In the genomic region with DNA sequence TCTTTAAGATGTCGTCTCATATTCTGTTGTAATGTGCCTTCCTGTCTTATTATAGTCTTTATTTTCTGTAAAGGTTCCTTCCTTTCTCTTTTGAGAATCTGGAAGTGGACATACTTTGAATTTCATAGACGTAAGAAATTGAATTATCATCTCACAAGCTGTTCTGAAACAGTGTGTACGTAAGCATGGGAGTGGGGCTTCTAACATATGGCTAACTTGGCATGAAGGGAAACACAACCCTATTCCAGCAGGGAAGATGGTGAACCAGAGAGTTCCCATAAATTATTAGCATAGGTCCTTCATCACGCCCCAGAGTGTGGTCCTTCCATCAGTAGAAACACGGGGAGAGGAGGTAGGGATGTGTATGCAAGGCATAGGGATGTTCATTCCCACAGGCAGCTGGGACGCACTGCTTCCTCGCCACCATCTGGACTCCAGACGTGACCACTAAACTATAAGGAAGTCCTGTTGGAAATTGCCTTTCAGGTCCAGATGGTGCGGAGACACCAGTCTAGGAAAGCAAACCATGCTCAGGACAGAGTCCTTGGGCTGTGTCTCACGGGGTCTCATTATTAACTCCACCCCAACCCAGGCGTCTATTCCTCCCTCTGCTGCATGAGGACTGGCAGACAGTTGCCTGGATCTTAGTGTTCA, we compare ENCODE assay signal across 16 mouse cellular contexts.
DNase-seq lines count a peak whose midpoint lies in the region; ATAC-seq lines count a peak whose summit lies in the region.
"Had no signal": no experiment of that assay in that cellular context is flagged by ENCODE, and none has a peak within 500 bp of the region (broad histone marks: within the 10 kb centered on the region; RNA-seq: fewer than 3 reads in every experiment).

No protein-coding gene starts in this region.

- no peaks in the 10 kb centered on the region for H3K27me3 ChIP-seq in forebrain, embryonic 12.5 days
- no peaks in the 10 kb centered on the region for H3K27me3 ChIP-seq in forebrain, embryonic 11.5 days (ENCODE audit: control insufficient read depth, insufficient read depth, low read length)
- no peaks in the 10 kb centered on the region for H3K27me3 ChIP-seq in embryonic facial prominence, embryonic 10.5 days (replicated peaks; ENCODE audit: low read depth, poor library complexity, severe bottlenecking)
- H3K27me3 ChIP-seq in hindbrain, embryonic 14.5 days (ENCODE audit: control insufficient read depth, insufficient read depth, low read length) = no peaks in the 10 kb centered on the region
- H3K27me3 ChIP-seq in midbrain, embryonic 16.5 days (ENCODE audit: control insufficient read depth, insufficient read depth, low read depth, low read length) = no peaks in the 10 kb centered on the region

- WGBS in forebrain, embryonic 12.5 days = 75% methylated on average over 11 of the region's 11 CpGs
- WGBS in forebrain, embryonic 11.5 days = 78% methylated on average over 11 of the region's 11 CpGs
- WGBS in embryonic facial prominence, embryonic 10.5 days = 52% methylated on average over 11 of the region's 11 CpGs
- 41% methylated on average over 11 of the region's 11 CpGs for WGBS in hindbrain, embryonic 14.5 days
- 51% methylated on average over 11 of the region's 11 CpGs for WGBS in midbrain, embryonic 16.5 days

- H3K9ac ChIP-seq in forebrain, embryonic 12.5 days = no peak overlapping the region
- no peak overlapping the region for H3K9ac ChIP-seq in forebrain, embryonic 11.5 days (ENCODE audit: low read length)
- no peak overlapping the region for H3K9ac ChIP-seq in hindbrain, embryonic 14.5 days
- H3K9ac ChIP-seq in midbrain, embryonic 16.5 days (ENCODE audit: low read depth, low read length) = no peak overlapping the region

- no peaks in the 10 kb centered on the region for H3K9me3 ChIP-seq in forebrain, embryonic 12.5 days
- H3K9me3 ChIP-seq in forebrain, embryonic 11.5 days (ENCODE audit: control insufficient read depth, low read length) = no peaks in the 10 kb centered on the region
- H3K9me3 ChIP-seq in embryonic facial prominence, embryonic 10.5 days = no peaks in the 10 kb centered on the region
- H3K9me3 ChIP-seq in hindbrain, embryonic 14.5 days (ENCODE audit: control insufficient read depth, low read length) = no peaks in the 10 kb centered on the region
- no peaks in the 10 kb centered on the region for H3K9me3 ChIP-seq in midbrain, embryonic 16.5 days (replicated peaks; ENCODE audit: control insufficient read depth, low read length, poor library complexity, severe bottlenecking)
- H3K9me3 ChIP-seq: heart, embryonic 10.5 days had no signal

- ATAC-seq in forebrain, embryonic 12.5 days (ENCODE audit: low FRiP score) = peak; percentile 47; the same call in 1 of the 2 replicates
- ATAC-seq in forebrain, embryonic 11.5 days (replicated peaks; ENCODE audit: low FRiP score) = no peak
- ATAC-seq in hindbrain, embryonic 14.5 days (ENCODE audit: low FRiP score) = peak; percentile 41; the same call in 1 of the 2 replicates
- ATAC-seq in midbrain, embryonic 16.5 days = peak; percentile 22; the same call in 1 of the 2 replicates
- ATAC-seq: intestine, postnatal 0 days had no signal

- no peaks in the 10 kb centered on the region for H3K36me3 ChIP-seq in forebrain, embryonic 12.5 days (replicated peaks)
- H3K36me3 ChIP-seq in forebrain, embryonic 11.5 days (ENCODE audit: control insufficient read depth, insufficient read depth, low read length) = no peaks in the 10 kb centered on the region
- H3K36me3 ChIP-seq in embryonic facial prominence, embryonic 10.5 days (replicated peaks) = no peaks in the 10 kb centered on the region
- peaks cover 3% of the 10 kb centered on the region; the same call in 1 of the 2 replicates for H3K36me3 ChIP-seq in hindbrain, embryonic 14.5 days (replicated peaks; ENCODE audit: control insufficient read depth, insufficient read depth)
- H3K36me3 ChIP-seq in midbrain, embryonic 16.5 days (ENCODE audit: control insufficient read depth, insufficient read depth, low read length) = peaks cover 5% of the 10 kb centered on the region
- H3K36me3 ChIP-seq: G1E; heart, embryonic 10.5 days had no signal

- no peak overlapping the region for H3K4me2 ChIP-seq in forebrain, embryonic 12.5 days
- no peak overlapping the region for H3K4me2 ChIP-seq in forebrain, embryonic 11.5 days (ENCODE audit: low read depth, low read length, severe bottlenecking)
- no peak overlapping the region for H3K4me2 ChIP-seq in hindbrain, embryonic 14.5 days (replicated peaks)
- H3K4me2 ChIP-seq in midbrain, embryonic 16.5 days (ENCODE audit: low read length) = no peak overlapping the region

- H3K4me3 ChIP-seq in forebrain, embryonic 12.5 days (replicated peaks) = no peak overlapping the region
- H3K4me3 ChIP-seq in forebrain, embryonic 11.5 days (ENCODE audit: low read depth, low read length) = no peak overlapping the region
- H3K4me3 ChIP-seq in embryonic facial prominence, embryonic 10.5 days = no peak overlapping the region
- no peak overlapping the region for H3K4me3 ChIP-seq in hindbrain, embryonic 14.5 days (replicated peaks; ENCODE audit: low read length)
- no peak overlapping the region for H3K4me3 ChIP-seq in midbrain, embryonic 16.5 days (ENCODE audit: low read depth, low read length)
- H3K4me3 ChIP-seq: heart, embryonic 10.5 days had no signal

- H3K27ac ChIP-seq in forebrain, embryonic 12.5 days = peak overlapping the region; percentile 53; the same call in 1 of the 2 replicates
- no peak overlapping the region for H3K27ac ChIP-seq in forebrain, embryonic 11.5 days (ENCODE audit: low read depth, low read length)
- H3K27ac ChIP-seq in embryonic facial prominence, embryonic 10.5 days (replicated peaks) = no peak overlapping the region
- H3K27ac ChIP-seq in hindbrain, embryonic 14.5 days = peak overlapping the region; percentile 48; the same call in 1 of the 2 replicates
- H3K27ac ChIP-seq in midbrain, embryonic 16.5 days (ENCODE audit: low read length) = peak overlapping the region; percentile 32
- H3K27ac ChIP-seq: heart, embryonic 10.5 days had no signal

- H3K4me1 ChIP-seq in forebrain, embryonic 12.5 days = peaks cover 14% of the 10 kb centered on the region; the same call in 1 of the 2 replicates
- no peaks in the 10 kb centered on the region for H3K4me1 ChIP-seq in forebrain, embryonic 11.5 days (replicated peaks; ENCODE audit: control insufficient read depth, insufficient read depth, low read length)
- peaks cover 10% of the 10 kb centered on the region for H3K4me1 ChIP-seq in embryonic facial prominence, embryonic 10.5 days
- peaks cover 35% of the 10 kb centered on the region for H3K4me1 ChIP-seq in hindbrain, embryonic 14.5 days (replicated peaks; ENCODE audit: control insufficient read depth, insufficient read depth, low read length)
- peaks cover 13% of the 10 kb centered on the region for H3K4me1 ChIP-seq in midbrain, embryonic 16.5 days (ENCODE audit: control insufficient read depth, insufficient read depth, low read length)
- H3K4me1 ChIP-seq: heart, embryonic 10.5 days had no signal

- DNase-seq in forebrain, embryonic 11.5 days (ENCODE audit: low spot score) = no peak
- DNase-seq in embryonic facial prominence, embryonic 10.5 days (ENCODE audit: low spot score) = peak; percentile 43
- DNase-seq in hindbrain, embryonic 14.5 days (ENCODE audit: low spot score) = no peak
- no peak for DNase-seq in thymus, postnatal 36 days
- DNase-seq in adipocyte (ENCODE audit: low spot score) = no peak
- DNase-seq in right cerebral cortex, postnatal 36 days (ENCODE audit: low spot score in 2 of 2) = no peak
- DNase-seq: adrenal gland, adult 2 months; layer of hippocampus, adult 9-11 months; liver; spleen, adult 18-20 months; thymus, postnatal 25 days had no signal

Comparison
In these comparisons a context has a peak if more than half of its experiments do, and no peak if none do; other contexts are left out.
1. H3K27ac ChIP-seq: peak in forebrain, embryonic 12.5 days (single experiment), hindbrain, embryonic 14.5 days (single experiment) and midbrain, embryonic 16.5 days (single experiment); none in forebrain, embryonic 11.5 days (single experiment) and embryonic facial prominence, embryonic 10.5 days (single experiment).